Mouse (Mus musculus): ENCODE data around the gene Dop1b. TPM values are rescaled to one million over a fixed set of nuclear protein-coding genes. Genes with fewer than 3 reads are reported as not detected.
"Not testable (repeated sequence)": the region's sequence is repeated elsewhere in the genome, so short reads cannot be mapped to it uniquely, and the experiment has no call there.

Dop1b gene
- polyA plus RNA-seq, 1 experiment from 2014 or later: 11.8 TPM

GRCm38 (mm10) chr16:93766956-93767355 is 55.3 kb downstream of the Dop1b start:
- no peaks in the 10 kb centered on the region for H3K9me3 ChIP-seq
- no peak for ATAC-seq (ENCODE audit: insufficient number of reproducible peaks, insufficient read depth, low FRiP score, low TSS enrichment, low read depth)
- peaks cover 44% of the 10 kb centered on the region for H3K36me3 ChIP-seq
- H3K4me1 ChIP-seq: peaks cover 13% of the 10 kb centered on the region
- no peak overlapping the region for H3K27ac ChIP-seq
- H3K4me3 ChIP-seq: no peak overlapping the region
- no peak overlapping the region for H3K4me2 ChIP-seq
- no peaks in the 10 kb centered on the region for H3K27me3 ChIP-seq
- no peak overlapping the region for H3K9ac ChIP-seq
- WGBS: 52% methylated on average over 4 of the region's 4 CpGs

GRCm38 (mm10) chr16:93767548-93767947 is 55.8 kb downstream of the Dop1b start:
- no peak overlapping the region for H3K27ac ChIP-seq
- 49% methylated on average over 6 of the region's 6 CpGs for WGBS
- no peaks in the 10 kb centered on the region for H3K9me3 ChIP-seq
- H3K4me3 ChIP-seq: no peak overlapping the region
- no peak for ATAC-seq (ENCODE audit: insufficient number of reproducible peaks, insufficient read depth, low FRiP score, low TSS enrichment, low read depth)
- peaks cover 39% of the 10 kb centered on the region for H3K36me3 ChIP-seq
- H3K4me1 ChIP-seq: peaks cover 13% of the 10 kb centered on the region
- no peak overlapping the region for H3K9ac ChIP-seq
- H3K4me2 ChIP-seq: no peak overlapping the region
- H3K27me3 ChIP-seq: no peaks in the 10 kb centered on the region

- ATAC-seq (ENCODE audit: insufficient number of reproducible peaks, insufficient read depth, low FRiP score, low TSS enrichment, low read depth): no peak
- no peaks in the 10 kb centered on the region for H3K27me3 ChIP-seq
- peaks cover 13% of the 10 kb centered on the region for H3K4me1 ChIP-seq
- 66% methylated on average over 15 of the region's 15 CpGs for WGBS
- no peaks in the 10 kb centered on the region for H3K9me3 ChIP-seq
- H3K27ac ChIP-seq: no peak overlapping the region
- H3K4me2 ChIP-seq: no peak overlapping the region
- no peak overlapping the region for H3K9ac ChIP-seq
- peaks cover 30% of the 10 kb centered on the region for H3K36me3 ChIP-seq
- H3K4me3 ChIP-seq: no peak overlapping the region
Measured at GRCm38 (mm10) chr16:93769621-93770020, 57.9 kb downstream of the Dop1b start.

- H3K27me3 ChIP-seq: no peaks in the 10 kb centered on the region
- H3K9me3 ChIP-seq: no peaks in the 10 kb centered on the region
- no peak overlapping the region for H3K4me2 ChIP-seq
- H3K27ac ChIP-seq: 0 out of 2 replicates have a peak overlapping the region, but pooled peaks have one; percentile 28
- peaks cover 28% of the 10 kb centered on the region for H3K36me3 ChIP-seq
- H3K9ac ChIP-seq: peak overlapping the region; percentile 36; the same call in 1 of the 2 replicates
- WGBS: 71% methylated on average over 32 of the region's 32 CpGs
- no peak overlapping the region for H3K4me3 ChIP-seq
- peaks cover 13% of the 10 kb centered on the region for H3K4me1 ChIP-seq
- ATAC-seq (ENCODE audit: insufficient number of reproducible peaks, insufficient read depth, low FRiP score, low TSS enrichment, low read depth): peak; percentile 74; the same call in 1 of the 2 replicates
Measured at GRCm38 (mm10) chr16:93770271-93770926, 58.7 kb downstream of the Dop1b start.

GRCm38 (mm10) chr16:93774658-93775057 is 63.0 kb downstream of the Dop1b start:
- ATAC-seq (ENCODE audit: insufficient number of reproducible peaks, insufficient read depth, low FRiP score, low TSS enrichment, low read depth): no peak
- H3K9me3 ChIP-seq: no peaks in the 10 kb centered on the region
- 81% methylated on average over 5 of the region's 5 CpGs for WGBS
- H3K4me2 ChIP-seq: no peak overlapping the region
- H3K9ac ChIP-seq: no peak overlapping the region
- peaks cover 16% of the 10 kb centered on the region for H3K36me3 ChIP-seq
- H3K27me3 ChIP-seq: no peaks in the 10 kb centered on the region
- H3K4me3 ChIP-seq: no peak overlapping the region
- H3K27ac ChIP-seq: no peak overlapping the region
- H3K4me1 ChIP-seq: peaks cover 13% of the 10 kb centered on the region

- H3K36me3 ChIP-seq: peaks cover 14% of the 10 kb centered on the region
- peaks cover 3% of the 10 kb centered on the region; the same call in 1 of the 2 replicates for H3K4me1 ChIP-seq
- 70% methylated on average over 5 of the region's 5 CpGs for WGBS
- no peak for ATAC-seq (ENCODE audit: insufficient number of reproducible peaks, insufficient read depth, low FRiP score, low TSS enrichment, low read depth)
- no peaks in the 10 kb centered on the region for H3K9me3 ChIP-seq
- no peak overlapping the region for H3K4me3 ChIP-seq
- H3K9ac ChIP-seq: no peak overlapping the region
- no peak overlapping the region for H3K4me2 ChIP-seq
- no peaks in the 10 kb centered on the region for H3K27me3 ChIP-seq
- H3K27ac ChIP-seq: no peak overlapping the region
Measured at GRCm38 (mm10) chr16:93776468-93776867, 64.8 kb downstream of the Dop1b start.

GRCm38 (mm10) chr16:93777247-93777999 is 65.7 kb downstream of the Dop1b start:
- Histone ChIP-seq H3K36me3 (peaks cover 18% of the 10 kb centered on the region), H3K4me3 (no peak overlapping the region), H3K4me1 (peaks cover 3% of the 10 kb centered on the region; the same call in 1 of the 2 replicates), H3K9ac (no peak overlapping the region), H3K27me3 (no peaks in the 10 kb centered on the region), H3K4me2 (no peak overlapping the region), H3K27ac (no peak overlapping the region), H3K9me3 (no peaks in the 10 kb centered on the region)
- 51% methylated on average over 14 of the region's 14 CpGs for WGBS
- ATAC-seq (ENCODE audit: insufficient number of reproducible peaks, insufficient read depth, low FRiP score, low TSS enrichment, low read depth): no peak; the same call in 1 of the 2 replicates

- not testable (repeated sequence) for H3K4me2 ChIP-seq; H3K9ac ChIP-seq; ATAC-seq (ENCODE audit: insufficient number of reproducible peaks, insufficient read depth, low FRiP score, low TSS enrichment, low read depth); H3K27me3 ChIP-seq; H3K4me3 ChIP-seq; H3K27ac ChIP-seq; H3K4me1 ChIP-seq; H3K9me3 ChIP-seq
- peaks cover 18% of the 10 kb centered on the region for H3K36me3 ChIP-seq
- WGBS: 82% methylated on average over 4 of the region's 4 CpGs
Measured at GRCm38 (mm10) chr16:93778393-93778792, 66.7 kb downstream of the Dop1b start.

- no peak overlapping the region for H3K9ac ChIP-seq
- H3K4me3 ChIP-seq: no peak overlapping the region
- peaks cover 3% of the 10 kb centered on the region; the same call in 1 of the 2 replicates for H3K4me1 ChIP-seq
- no peak for ATAC-seq (ENCODE audit: insufficient number of reproducible peaks, insufficient read depth, low FRiP score, low TSS enrichment, low read depth)
- no peak overlapping the region for H3K4me2 ChIP-seq
- H3K27ac ChIP-seq: no peak overlapping the region
- 85% methylated on average over 4 of the region's 4 CpGs for WGBS
- H3K36me3 ChIP-seq: peaks cover 20% of the 10 kb centered on the region
- H3K27me3 ChIP-seq: no peaks in the 10 kb centered on the region
- no peaks in the 10 kb centered on the region; the same call in 1 of the 2 replicates for H3K9me3 ChIP-seq
Measured at GRCm38 (mm10) chr16:93779554-93779953, 67.8 kb downstream of the Dop1b start.

GRCm38 (mm10) chr16:93780660-93781479 is 69.2 kb downstream of the Dop1b start:
- peaks cover 20% of the 10 kb centered on the region for H3K36me3 ChIP-seq
- 57% methylated on average over 14 of the region's 14 CpGs for WGBS
- H3K9me3 ChIP-seq: no peaks in the 10 kb centered on the region; the same call in 1 of the 2 replicates
- H3K9ac ChIP-seq: no peak overlapping the region
- ATAC-seq (ENCODE audit: insufficient number of reproducible peaks, insufficient read depth, low FRiP score, low TSS enrichment, low read depth): no peak
- H3K4me2 ChIP-seq: no peak overlapping the region
- no peak overlapping the region for H3K4me3 ChIP-seq
- no peak overlapping the region for H3K27ac ChIP-seq
- H3K27me3 ChIP-seq: no peaks in the 10 kb centered on the region
- H3K4me1 ChIP-seq: no peaks in the 10 kb centered on the region

GRCm38 (mm10) chr16:93784175-93784574 is 72.5 kb downstream of the Dop1b start:
- no peaks in the 10 kb centered on the region for H3K27me3 ChIP-seq
- ATAC-seq (ENCODE audit: insufficient number of reproducible peaks, insufficient read depth, low FRiP score, low TSS enrichment, low read depth): no peak

More at GRCm38 (mm10) chr16:93784175-93784574, 72.5 kb downstream of the Dop1b start:
- Histone ChIP-seq H3K36me3 (peaks cover 20% of the 10 kb centered on the region), H3K4me2 (no peak overlapping the region), H3K9ac (no peak overlapping the region), H3K9me3 (no peaks in the 10 kb centered on the region; the same call in 1 of the 2 replicates), H3K27ac (no peak overlapping the region), H3K4me1 (0 out of 2 replicates have a peak, but pooled peaks cover 5% of the 10 kb centered on the region), H3K4me3 (no peak overlapping the region)
- 94% methylated on average over 7 of the region's 7 CpGs for WGBS

Measured in embryonic facial prominence, embryonic 13.5 days (tissue).